Mouse (Mus musculus) midbrain, embryonic 13.5 days (tissue): ENCODE data around the gene Cxcr5. TPM values are rescaled to one million over a fixed set of nuclear protein-coding genes. Genes with fewer than 3 reads are reported as not detected.
A peak's percentile ranks its signal among the peaks of the same experiment; 100 is the strongest.

ENCODE experiments used
- ATAC-seq: fragments of 200-750 bp; cut with Nextera tagmentation; 2 replicates; pipeline ENCODE4 v1.8.0; 2017; ENCODE audit warnings: mild to moderate bottlenecking, moderate TSS enrichment, moderate library complexity
- H3K27ac ChIP-seq: fragments of 300-500 bp; sonication (generic); 2 replicates; pipeline ENCODE4 v1.5.1; 2015; ENCODE audit warnings: inconsistent platforms, mild to moderate bottlenecking, moderate library complexity
- H3K27me3 ChIP-seq: fragments of 300-500 bp; sonication (generic); 2 replicates; pipeline ENCODE4 v1.6.1; 2015; ENCODE audit warnings: mild to moderate bottlenecking, inconsistent platforms
- H3K36me3 ChIP-seq: fragments of 300-500 bp; sonication (generic); 2 replicates; pipeline ENCODE4 v1.6.1; 2015; ENCODE audit warnings: mild to moderate bottlenecking, inconsistent platforms
- H3K4me1 ChIP-seq: fragments of 300-500 bp; sonication (generic); replicated peaks from 2 replicates; pipeline ENCODE4 v1.6.1; 2015; ENCODE audit warnings: inconsistent platforms
- H3K4me2 ChIP-seq: fragments of 300-500 bp; sonication (generic); replicated peaks from 2 replicates; pipeline ENCODE4 v1.6.1; 2015; ENCODE audit warnings: moderate library complexity, mild to moderate bottlenecking, inconsistent platforms
- H3K4me3 ChIP-seq: fragments of 300-500 bp; sonication (generic); replicated peaks from 2 replicates; pipeline ENCODE4 v1.5.1; 2015; ENCODE audit warnings: mild to moderate bottlenecking, inconsistent platforms
- H3K9ac ChIP-seq: fragments of 300-500 bp; sonication (generic); replicated peaks from 2 replicates; pipeline ENCODE4 v1.6.1; 2015; ENCODE audit warnings: mild to moderate bottlenecking, inconsistent platforms
- H3K9me3 ChIP-seq: fragments of 300-500 bp; sonication (generic); 2 replicates; pipeline ENCODE4 v1.6.1; 2016; ENCODE audit warnings: mild to moderate bottlenecking, inconsistent platforms
- WGBS: fragments of 180-500 bp; shearing (Covaris S2); methylation state at CpG from one replicate; pipeline ENCODE4 v1.1.7; 2015; 5-methylcytosine and 5-hydroxymethylcytosine counted together
- polyA plus RNA-seq: library from polyadenylated mRNA; unstranded; fragments of >200 nt; fragmentation: Nextera tagmentation; extraction: Ambion mirVana; gene quantifications from 2 replicates; pipeline ENCODE4 v1.2.1, GENCODE M21; 2015

Gene Cxcr5
- polyA plus RNA-seq, 1 experiment from 2014 or later = not detected

- H3K27ac ChIP-seq = peak overlapping the region; percentile 41
- 0 out of 2 replicates have a peak, but pooled peaks cover 7% of the 10 kb centered on the region for H3K27me3 ChIP-seq
- no peaks in the 10 kb centered on the region for H3K9me3 ChIP-seq
- H3K4me1 ChIP-seq = peaks cover 29% of the 10 kb centered on the region
- no peaks in the 10 kb centered on the region for H3K36me3 ChIP-seq
- peak; percentile 81 for ATAC-seq
- H3K4me2 ChIP-seq = peak overlapping the region; percentile 43
- WGBS = 3% methylated on average over 18 of the region's 18 CpGs
- H3K9ac ChIP-seq = 0 out of 2 replicates have a peak overlapping the region, but pooled peaks have one; percentile 39
- peak overlapping the region; percentile 10; the same call in 1 of the 2 replicates for H3K4me3 ChIP-seq
Observed at GRCm38 (mm10) chr9:44598899-44599495, 37.3 kb upstream of the Cxcr5 start.

- Histone ChIP-seq H3K27me3 (0 out of 2 replicates have a peak, but pooled peaks cover 7% of the 10 kb centered on the region), H3K36me3 (no peaks in the 10 kb centered on the region), H3K4me3 (no peak overlapping the region), H3K27ac (no peak overlapping the region), H3K9ac (no peak overlapping the region), H3K4me1 (peaks cover 21% of the 10 kb centered on the region), H3K4me2 (no peak overlapping the region), H3K9me3 (no peaks in the 10 kb centered on the region)
- ATAC-seq = no peak
- 94% methylated on average over 2 of the region's 2 CpGs for WGBS
Observed at GRCm38 (mm10) chr9:44597742-44598141, 36.1 kb upstream of the Cxcr5 start.

- Histone ChIP-seq H3K9me3 (no peaks in the 10 kb centered on the region), H3K4me1 (peaks cover 19% of the 10 kb centered on the region), H3K27ac (no peak overlapping the region), H3K4me2 (no peak overlapping the region), H3K27me3 (0 out of 2 replicates have a peak, but pooled peaks cover 7% of the 10 kb centered on the region), H3K4me3 (no peak overlapping the region), H3K9ac (no peak overlapping the region), H3K36me3 (no peaks in the 10 kb centered on the region)
- 94% methylated on average over 1 of the region's 1 CpGs for WGBS
- no peak for ATAC-seq
Observed at GRCm38 (mm10) chr9:44595537-44595930, 33.9 kb upstream of the Cxcr5 start.

- H3K27ac ChIP-seq = no peak overlapping the region
- WGBS = 78% methylated on average over 9 of the region's 9 CpGs
- no peaks in the 10 kb centered on the region for H3K9me3 ChIP-seq
- no peak overlapping the region for H3K4me3 ChIP-seq
- peaks cover 17% of the 10 kb centered on the region for H3K4me1 ChIP-seq
- ATAC-seq = no peak
- no peak overlapping the region for H3K4me2 ChIP-seq
- no peaks in the 10 kb centered on the region for H3K36me3 ChIP-seq
- no peak overlapping the region for H3K9ac ChIP-seq
- H3K27me3 ChIP-seq = 0 out of 2 replicates have a peak, but pooled peaks cover 7% of the 10 kb centered on the region
Observed at GRCm38 (mm10) chr9:44594901-44595536, 33.3 kb upstream of the Cxcr5 start.

- 85% methylated on average over 4 of the region's 4 CpGs for WGBS
- 0 out of 2 replicates have a peak, but pooled peaks cover 7% of the 10 kb centered on the region for H3K27me3 ChIP-seq
- no peak overlapping the region for H3K4me3 ChIP-seq
- H3K4me1 ChIP-seq = peaks cover 8% of the 10 kb centered on the region
- no peak overlapping the region for H3K27ac ChIP-seq
- no peaks in the 10 kb centered on the region for H3K9me3 ChIP-seq
- no peak overlapping the region for H3K9ac ChIP-seq
- H3K36me3 ChIP-seq = no peaks in the 10 kb centered on the region
- no peak for ATAC-seq
- H3K4me2 ChIP-seq = no peak overlapping the region
Observed at GRCm38 (mm10) chr9:44593886-44594285, 32.2 kb upstream of the Cxcr5 start.

GRCm38 (mm10) chr9:44593221-44593620 is 31.5 kb upstream of the Cxcr5 start:
- Histone ChIP-seq H3K4me2 (no peak overlapping the region), H3K4me1 (peaks cover under 1% of the 10 kb centered on the region; the same call in 1 of the 2 replicates), H3K27ac (no peak overlapping the region), H3K27me3 (0 out of 2 replicates have a peak, but pooled peaks cover 7% of the 10 kb centered on the region), H3K9me3 (no peaks in the 10 kb centered on the region), H3K36me3 (no peaks in the 10 kb centered on the region), H3K9ac (no peak overlapping the region), H3K4me3 (no peak overlapping the region)
- no peak for ATAC-seq
- 83% methylated on average over 4 of the region's 4 CpGs for WGBS

GRCm38 (mm10) chr9:44591595-44592188 is 30.0 kb upstream of the Cxcr5 start:
- ATAC-seq = no peak
- no peaks in the 10 kb centered on the region for H3K27me3 ChIP-seq
- no peak overlapping the region for H3K9ac ChIP-seq
- no peak overlapping the region for H3K4me3 ChIP-seq
- 86% methylated on average over 7 of the region's 7 CpGs for WGBS
- no peaks in the 10 kb centered on the region for H3K9me3 ChIP-seq
- H3K4me2 ChIP-seq = no peak overlapping the region
- no peaks in the 10 kb centered on the region for H3K4me1 ChIP-seq
- no peak overlapping the region for H3K27ac ChIP-seq
- no peaks in the 10 kb centered on the region for H3K36me3 ChIP-seq

- ATAC-seq = no peak
- Histone ChIP-seq H3K9me3 (no peaks in the 10 kb centered on the region), H3K4me3 (no peak overlapping the region), H3K27me3 (no peaks in the 10 kb centered on the region), H3K4me1 (no peaks in the 10 kb centered on the region), H3K9ac (no peak overlapping the region), H3K36me3 (no peaks in the 10 kb centered on the region), H3K4me2 (no peak overlapping the region), H3K27ac (no peak overlapping the region)
- 11% methylated on average over 2 of the region's 2 CpGs for WGBS
Observed at GRCm38 (mm10) chr9:44590969-44591368, 29.3 kb upstream of the Cxcr5 start.

- H3K4me1 ChIP-seq = no peaks in the 10 kb centered on the region
Observed at GRCm38 (mm10) chr9:44589095-44589494, 27.4 kb upstream of the Cxcr5 start.

GRCm38 (mm10) chr9:44588605-44589004 is 26.9 kb upstream of the Cxcr5 start:
- Histone ChIP-seq H3K27me3 (no peaks in the 10 kb centered on the region), H3K9me3 (peaks cover 9% of the 10 kb centered on the region; the same call in 1 of the 2 replicates), H3K4me2 (no peak overlapping the region), H3K27ac (no peak overlapping the region), H3K4me3 (no peak overlapping the region), H3K9ac (no peak overlapping the region), H3K36me3 (no peaks in the 10 kb centered on the region), H3K4me1 (no peaks in the 10 kb centered on the region)
- no peak for ATAC-seq
- WGBS = 81% methylated on average over 9 of the region's 9 CpGs

More at GRCm38 (mm10) chr9:44589095-44589494, 27.4 kb upstream of the Cxcr5 start:
- Histone ChIP-seq H3K27me3 (no peaks in the 10 kb centered on the region), H3K4me2 (no peak overlapping the region), H3K9me3 (peaks cover 4% of the 10 kb centered on the region; the same call in 1 of the 2 replicates), H3K27ac (no peak overlapping the region), H3K36me3 (no peaks in the 10 kb centered on the region), H3K9ac (no peak overlapping the region), H3K4me3 (no peak overlapping the region)
- no peak for ATAC-seq

- Histone ChIP-seq H3K27ac (no peak overlapping the region), H3K4me3 (no peak overlapping the region), H3K27me3 (no peaks in the 10 kb centered on the region), H3K9me3 (peaks cover 11% of the 10 kb centered on the region; the same call in 1 of the 2 replicates), H3K9ac (no peak overlapping the region), H3K36me3 (no peaks in the 10 kb centered on the region), H3K4me2 (no peak overlapping the region), H3K4me1 (no peaks in the 10 kb centered on the region)
- no peak for ATAC-seq
- WGBS = 86% methylated on average over 9 of the region's 9 CpGs
Observed at GRCm38 (mm10) chr9:44587262-44588160, 25.8 kb upstream of the Cxcr5 start.
